19 mouse cellular contexts compared by ENCODE assay signal in the genomic region with DNA sequence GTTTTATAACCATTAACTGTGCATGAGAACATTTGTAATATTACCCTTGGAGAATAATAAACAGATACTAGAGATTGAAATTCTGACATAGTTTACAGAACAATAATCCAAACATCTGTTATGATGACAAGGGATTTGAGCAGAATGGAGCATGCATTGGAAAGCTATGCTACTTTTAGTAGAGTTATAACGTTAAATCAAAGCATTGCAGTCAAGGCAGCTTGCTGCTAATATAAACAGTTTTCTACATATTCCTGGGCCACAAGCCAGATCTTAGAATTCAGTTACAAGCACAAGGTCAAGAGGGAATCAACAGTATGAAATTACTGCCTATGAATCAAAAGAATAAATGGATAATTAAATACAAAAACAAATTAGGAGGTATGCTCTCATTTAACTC.
DNase-seq lines count a peak whose midpoint lies in the region; ATAC-seq and TF ChIP-seq lines count a peak whose summit lies in the region.
"Had no signal": no experiment of that assay in that cellular context is flagged by ENCODE, and none has a peak within 500 bp of the region (broad histone marks: within the 10 kb centered on the region; RNA-seq: fewer than 3 reads in every experiment).

No protein-coding gene starts in this region.

- DNase-seq in lung, postnatal 25 days (ENCODE audit: low spot score), result no peak
- peak; percentile 6 for DNase-seq in adipocyte (ENCODE audit: low spot score)
- no peak for DNase-seq in hindbrain, embryonic 10.5 days (ENCODE audit: low spot score)
- DNase-seq: adrenal gland, postnatal 10 days; cerebellum, adult 11 months; cerebellum, postnatal 14 days; gastrocnemius, postnatal 36 days; kidney, postnatal 25 days; liver; retina, postnatal 1 day; thymus, postnatal 14 days had no signal

- H3K27ac ChIP-seq in intestine, embryonic 15.5 days, result no peak overlapping the region
- no peak overlapping the region for H3K27ac ChIP-seq in intestine, postnatal 0 days (ENCODE audit: low read depth, low read length)
- no peak overlapping the region for H3K27ac ChIP-seq in lung, embryonic 16.5 days (ENCODE audit: low read length)
- H3K27ac ChIP-seq in intestine, embryonic 16.5 days (ENCODE audit: low read length), result no peak overlapping the region
- no peak overlapping the region for H3K27ac ChIP-seq in hindbrain, embryonic 10.5 days
- H3K27ac ChIP-seq: embryonic facial prominence, embryonic 15.5 days; forebrain, embryonic 12.5 days; midbrain, embryonic 13.5 days had no signal

- WGBS in intestine, embryonic 15.5 days, result 22% methylated on average over 1 of the region's 1 CpGs
- 49% methylated on average over 1 of the region's 1 CpGs for WGBS in intestine, postnatal 0 days
- WGBS in lung, embryonic 16.5 days, result 22% methylated on average over 1 of the region's 1 CpGs
- 42% methylated on average over 1 of the region's 1 CpGs for WGBS in intestine, embryonic 16.5 days
- 75% methylated on average over 1 of the region's 1 CpGs for WGBS in hindbrain, embryonic 10.5 days

- no peaks in the 10 kb centered on the region for H3K4me1 ChIP-seq in intestine, embryonic 15.5 days (replicated peaks)
- no peaks in the 10 kb centered on the region for H3K4me1 ChIP-seq in intestine, postnatal 0 days (replicated peaks; ENCODE audit: control insufficient read depth, insufficient read depth, low read length)
- H3K4me1 ChIP-seq in lung, embryonic 16.5 days (replicated peaks; ENCODE audit: control insufficient read depth, insufficient read depth, low read length), result no peaks in the 10 kb centered on the region
- no peaks in the 10 kb centered on the region for H3K4me1 ChIP-seq in intestine, embryonic 16.5 days (ENCODE audit: control insufficient read depth, insufficient read depth, low read length)
- peaks cover 10% of the 10 kb centered on the region for H3K4me1 ChIP-seq in hindbrain, embryonic 10.5 days (replicated peaks)
- H3K4me1 ChIP-seq: embryonic facial prominence, embryonic 15.5 days; forebrain, embryonic 12.5 days; midbrain, embryonic 13.5 days had no signal

- peak; percentile 36; the same call in 1 of the 2 replicates for ATAC-seq in intestine, embryonic 15.5 days
- ATAC-seq in intestine, postnatal 0 days, result no peak
- peak; percentile 67 for ATAC-seq in lung, embryonic 16.5 days (ENCODE audit: low read depth)
- peak; percentile 55 for ATAC-seq in intestine, embryonic 16.5 days
- ATAC-seq: inflammation-experienced regulatory T-cells, adult 6 months; midbrain, embryonic 13.5 days had no signal

- H3K36me3 ChIP-seq in intestine, embryonic 15.5 days, result no peaks in the 10 kb centered on the region
- no peaks in the 10 kb centered on the region for H3K36me3 ChIP-seq in intestine, postnatal 0 days (ENCODE audit: control insufficient read depth, insufficient read depth)
- H3K36me3 ChIP-seq in lung, embryonic 16.5 days (ENCODE audit: control insufficient read depth, insufficient read depth, low read length), result no peaks in the 10 kb centered on the region
- H3K36me3 ChIP-seq in intestine, embryonic 16.5 days (ENCODE audit: control insufficient read depth, insufficient read depth, low read length), result no peaks in the 10 kb centered on the region
- H3K36me3 ChIP-seq in hindbrain, embryonic 10.5 days, result no peaks in the 10 kb centered on the region
- H3K36me3 ChIP-seq: embryonic facial prominence, embryonic 15.5 days; forebrain, embryonic 12.5 days; midbrain, embryonic 13.5 days had no signal

- TF ChIP-seq CTCF in intestine, postnatal 0 days (IDR thresholded peaks at IDR 0.05; ENCODE audit: low read depth), result no peak

- H3K9ac ChIP-seq in intestine, embryonic 15.5 days, result no peak overlapping the region
- no peak overlapping the region for H3K9ac ChIP-seq in intestine, postnatal 0 days (ENCODE audit: low read depth, low read length)
- no peak overlapping the region for H3K9ac ChIP-seq in lung, embryonic 16.5 days (ENCODE audit: low read length)
- no peak overlapping the region for H3K9ac ChIP-seq in intestine, embryonic 16.5 days (ENCODE audit: low read depth, low read length)
- H3K9ac ChIP-seq: embryonic facial prominence, embryonic 15.5 days; forebrain, embryonic 12.5 days; midbrain, embryonic 13.5 days had no signal

- H3K9me3 ChIP-seq in intestine, embryonic 15.5 days, result no peaks in the 10 kb centered on the region
- no peaks in the 10 kb centered on the region for H3K9me3 ChIP-seq in intestine, postnatal 0 days (ENCODE audit: control insufficient read depth)
- H3K9me3 ChIP-seq in lung, embryonic 16.5 days (ENCODE audit: control insufficient read depth, low read length), result no peaks in the 10 kb centered on the region
- H3K9me3 ChIP-seq in intestine, embryonic 16.5 days (ENCODE audit: control insufficient read depth, low read length), result no peaks in the 10 kb centered on the region
- no peaks in the 10 kb centered on the region for H3K9me3 ChIP-seq in hindbrain, embryonic 10.5 days
- H3K9me3 ChIP-seq: embryonic facial prominence, embryonic 15.5 days; forebrain, embryonic 12.5 days; midbrain, embryonic 13.5 days had no signal

- no peaks in the 10 kb centered on the region for H3K27me3 ChIP-seq in intestine, embryonic 15.5 days (replicated peaks)
- no peaks in the 10 kb centered on the region for H3K27me3 ChIP-seq in intestine, postnatal 0 days (replicated peaks; ENCODE audit: control insufficient read depth, insufficient read depth, low read length)
- H3K27me3 ChIP-seq in lung, embryonic 16.5 days (ENCODE audit: control insufficient read depth, insufficient read depth, low read depth, low read length), result no peaks in the 10 kb centered on the region
- no peaks in the 10 kb centered on the region for H3K27me3 ChIP-seq in intestine, embryonic 16.5 days (replicated peaks; ENCODE audit: control insufficient read depth, insufficient read depth, low read length)
- H3K27me3 ChIP-seq in hindbrain, embryonic 10.5 days (ENCODE audit: insufficient read depth, poor library complexity, severe bottlenecking), result no peaks in the 10 kb centered on the region
- H3K27me3 ChIP-seq: embryonic facial prominence, embryonic 15.5 days; forebrain, embryonic 12.5 days; midbrain, embryonic 13.5 days had no signal

- no peak overlapping the region for H3K4me3 ChIP-seq in intestine, embryonic 15.5 days (replicated peaks)
- no peak overlapping the region for H3K4me3 ChIP-seq in intestine, postnatal 0 days (ENCODE audit: low read depth, low read length)
- no peak overlapping the region for H3K4me3 ChIP-seq in lung, embryonic 16.5 days (ENCODE audit: low read length)
- H3K4me3 ChIP-seq in intestine, embryonic 16.5 days (ENCODE audit: low read length), result no peak overlapping the region
- no peak overlapping the region for H3K4me3 ChIP-seq in hindbrain, embryonic 10.5 days
- H3K4me3 ChIP-seq: embryonic facial prominence, embryonic 15.5 days; forebrain, embryonic 12.5 days; midbrain, embryonic 13.5 days had no signal

- no peak overlapping the region for H3K4me2 ChIP-seq in intestine, embryonic 15.5 days (replicated peaks)
- H3K4me2 ChIP-seq in intestine, postnatal 0 days (replicated peaks; ENCODE audit: low read depth), result no peak overlapping the region
- H3K4me2 ChIP-seq in lung, embryonic 16.5 days (ENCODE audit: low read depth, low read length), result no peak overlapping the region
- no peak overlapping the region for H3K4me2 ChIP-seq in intestine, embryonic 16.5 days (ENCODE audit: low read depth, low read length)
- H3K4me2 ChIP-seq: embryonic facial prominence, embryonic 15.5 days; forebrain, embryonic 12.5 days; midbrain, embryonic 13.5 days had no signal
